Mouse (Mus musculus) gastrocnemius, postnatal 36 days (tissue): ENCODE results near the gene Nfyb. TPM values are rescaled to one million over a fixed set of nuclear protein-coding genes. Genes with fewer than 3 reads are reported as not detected.
A peak's percentile ranks its signal among the peaks of the same experiment; 100 is the strongest.

ENCODE experiments used
- DNase-seq, 2 experiments: peaks; one replicate each; pipeline ENCODE4 v3.0.0; 2022
- intact Hi-C: fragments of 180-260 bp; cut with DNase I; formaldehyde crosslinking; loops from one replicate; pipeline ENCODE4 v1.15.1; 2025
- total RNA-seq, 2 experiments: library from RNA; stranded (reverse); gene quantifications; 2 replicates each; pipeline ENCODE4 v1.2.3; 2021

Nfyb gene
- total RNA-seq, 2 experiments from 2014 or later, result 31.7 to 38.2 TPM

DNA sequence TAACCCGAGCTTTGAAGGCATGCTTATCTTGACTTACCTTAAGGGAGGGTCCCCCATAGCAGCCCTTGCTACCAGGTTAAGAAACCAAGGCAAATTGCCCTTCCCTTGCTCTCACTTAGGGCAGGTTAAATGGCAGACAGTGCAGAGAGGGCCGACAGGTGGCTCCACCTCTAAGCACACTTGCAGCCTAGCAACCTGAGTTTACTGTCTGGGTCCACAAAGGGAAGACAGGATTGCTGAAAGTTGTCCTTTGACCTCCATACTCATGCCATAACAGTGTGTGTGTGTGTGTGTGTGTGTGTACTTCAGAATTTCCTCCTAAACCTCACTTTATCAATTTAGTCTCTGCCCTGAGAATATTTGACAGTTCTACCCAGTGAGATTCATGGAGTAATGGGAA lies 18.5 kb upstream of the Nfyb start:
- intact Hi-C loops, result no loop called here
- no peak for DNase-seq

GRCm38 (mm10) chr10:82780816-82781215 lies 16.9 kb upstream of the Nfyb start:
- no peak for DNase-seq
- intact Hi-C loops, result no loop called here

DNA sequence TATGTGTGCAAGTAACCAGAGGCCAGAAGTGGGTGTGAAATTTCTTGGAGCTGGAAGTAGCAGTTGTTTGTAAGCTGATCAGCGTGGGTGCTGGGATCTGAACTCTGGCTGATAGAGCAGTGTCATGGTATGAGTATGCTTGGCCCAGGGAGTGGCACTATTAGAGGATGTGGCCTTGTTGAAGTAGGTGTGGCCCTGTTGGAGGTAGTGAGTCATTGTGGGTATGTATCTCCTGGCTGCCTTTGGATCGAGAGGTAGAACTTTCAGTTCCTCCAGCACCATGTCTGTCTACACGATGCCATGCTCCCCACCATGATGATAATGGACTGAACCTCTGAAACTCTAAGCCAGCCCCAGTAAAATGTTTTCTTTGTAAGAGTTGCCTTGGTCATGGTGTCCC lies 16.4 kb upstream of the Nfyb start:
- intact Hi-C loops, result no loop called here
- no peak for DNase-seq

DNA sequence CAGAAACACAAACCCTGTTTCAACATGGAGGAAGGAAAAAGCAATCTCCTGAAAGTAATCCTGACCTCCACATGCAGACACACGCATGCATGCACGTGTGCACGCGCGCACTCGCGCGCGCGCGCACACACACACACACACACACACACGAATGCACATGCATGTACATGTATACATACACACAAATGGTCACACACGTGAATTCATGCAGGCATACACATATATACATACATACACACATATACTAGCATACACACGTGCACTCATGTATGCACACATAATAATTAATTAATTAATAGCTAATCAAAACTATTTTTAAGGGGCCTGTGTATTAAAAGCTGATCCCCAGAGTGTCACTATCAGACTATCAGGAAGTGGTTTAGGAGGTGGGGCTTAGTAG lies 15.9 kb upstream of the Nfyb start:
- no peak for DNase-seq
- intact Hi-C loops, result no loop called here

- intact Hi-C loops, result no loop called here
- DNase-seq, result no peak
Observed at GRCm38 (mm10) chr10:82778791-82779549, 15.0 kb upstream of the Nfyb start.

DNA sequence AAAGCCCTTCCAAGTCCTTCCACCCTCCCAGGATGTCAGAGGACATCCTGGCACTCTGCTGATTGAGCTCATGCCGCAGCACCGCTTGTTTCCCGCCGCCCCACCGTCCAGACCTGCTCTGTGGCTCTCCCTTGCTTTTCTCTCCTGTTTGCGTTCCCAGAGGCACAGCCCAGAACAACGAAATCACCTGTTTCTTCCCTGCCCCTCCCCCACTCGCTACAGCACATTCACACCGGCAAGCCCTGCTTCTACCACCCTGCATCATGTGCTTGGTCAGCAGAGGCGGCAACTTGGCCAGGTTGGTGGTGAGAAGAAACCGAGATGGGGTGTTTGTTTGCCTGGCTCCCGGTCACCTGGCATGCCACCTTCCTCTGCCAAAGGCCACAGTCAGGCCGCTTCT lies 13.9 kb upstream of the Nfyb start:
- intact Hi-C loops, result no loop called here
- peak; percentile 50 to 58 for DNase-seq

GRCm38 (mm10) chr10:82777075-82777474 lies 13.1 kb upstream of the Nfyb start:
- intact Hi-C loops, result no loop called here
- no peak for DNase-seq

- DNase-seq, result no peak
- intact Hi-C loops, result no loop called here
Observed at GRCm38 (mm10) chr10:82774841-82775240, 10.9 kb upstream of the Nfyb start.

GRCm38 (mm10) chr10:82771595-82772170 lies 7.7 kb upstream of the Nfyb start:
- intact Hi-C loops, result no loop called here
- no peak for DNase-seq

GRCm38 (mm10) chr10:82770713-82771112 lies 6.8 kb upstream of the Nfyb start:
- no peak for DNase-seq
- intact Hi-C loops, result no loop called here

DNA sequence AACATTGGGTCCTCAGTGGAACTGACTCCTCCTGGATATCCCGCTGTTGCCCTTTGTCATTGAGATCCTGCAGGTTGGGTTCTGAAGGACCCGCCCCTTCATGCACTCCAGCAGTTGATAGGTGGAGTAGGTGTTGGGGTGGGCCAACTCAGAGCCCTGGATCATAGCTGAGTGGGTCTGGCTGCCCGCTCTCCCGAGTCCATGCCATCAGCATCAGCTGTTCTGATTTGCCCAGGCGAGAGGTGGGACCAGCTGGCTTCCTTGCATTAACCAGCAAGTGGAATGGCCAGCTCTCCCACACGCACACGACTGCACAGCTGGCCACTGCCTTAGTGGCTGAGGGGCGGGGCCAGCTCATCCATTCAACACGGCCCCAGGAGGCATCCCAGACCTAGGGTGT lies 5.0 kb upstream of the Nfyb start:
- intact Hi-C loops, result no loop called here
- DNase-seq, result no peak

DNA sequence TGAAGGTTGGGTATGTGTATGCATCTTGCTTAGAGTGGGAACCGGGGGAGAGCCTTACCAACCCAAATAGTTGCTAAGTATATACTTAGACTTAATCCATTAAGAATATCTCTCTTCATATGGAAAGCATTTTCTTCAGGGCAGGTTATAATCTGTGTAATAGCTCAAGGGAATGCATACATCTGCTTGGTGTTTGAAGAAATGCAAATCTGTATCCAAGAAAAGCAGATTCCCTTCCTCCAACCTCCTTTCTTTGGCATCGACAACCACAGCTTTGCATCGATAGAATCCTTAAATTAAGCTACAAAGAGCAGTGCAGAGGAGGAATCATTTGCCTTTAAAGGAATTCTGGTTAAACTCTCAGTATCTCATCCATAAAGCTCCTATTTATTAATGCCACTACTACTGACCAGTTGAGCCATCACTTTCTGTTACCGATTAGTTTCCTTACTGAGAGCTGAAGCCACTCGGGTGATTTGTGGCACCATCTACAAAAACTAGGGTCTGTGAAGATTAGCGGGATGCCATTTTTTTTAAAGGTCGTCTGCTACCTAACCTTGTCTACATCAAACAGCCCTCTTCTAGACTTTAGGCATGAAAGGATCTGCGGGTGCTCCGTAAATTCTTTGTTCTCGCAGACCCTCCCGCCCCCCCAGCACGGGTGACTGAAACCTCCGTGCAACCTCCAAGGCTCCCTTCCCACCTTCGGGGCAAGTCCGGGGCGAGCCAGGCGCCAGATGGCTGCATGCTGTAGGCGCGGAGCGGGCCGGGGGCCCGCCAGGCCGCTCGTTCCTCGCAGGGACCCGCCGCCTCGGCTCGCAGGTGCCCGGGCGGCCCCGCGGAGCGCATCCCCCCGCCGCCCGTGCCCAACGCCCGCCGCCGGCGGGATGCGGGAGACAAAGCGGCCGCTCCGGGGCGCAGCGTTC lies 925 bp downstream of the Nfyb start:
- DNase-seq, result peak in 1 of 2 experiments; percentile 43

GRCm38 (mm10) chr10:82761037-82761811 lies 2.7 kb downstream of the Nfyb start:
- intact Hi-C loops, result loop anchor here (5.0 kb wide), 1 partner anchor 101 kb away; no protein-coding TSS in a partner anchor
- no peak for DNase-seq

More for the DNA sequence above, 925 bp downstream of the Nfyb start:
- intact Hi-C loops, result loop anchor here (5.0 kb wide), 1 partner anchor 99 kb away; no protein-coding TSS in a partner anchor

- DNase-seq, result no peak
- intact Hi-C loops, result loop anchor here (5.0 kb wide), 1 partner anchor 103 kb away; no protein-coding TSS in a partner anchor
Observed at GRCm38 (mm10) chr10:82759706-82760105, 4.2 kb downstream of the Nfyb start.

- intact Hi-C loops, result no loop called here
- no peak for DNase-seq
Observed at GRCm38 (mm10) chr10:82758878-82759277, 5.1 kb downstream of the Nfyb start.

DNA sequence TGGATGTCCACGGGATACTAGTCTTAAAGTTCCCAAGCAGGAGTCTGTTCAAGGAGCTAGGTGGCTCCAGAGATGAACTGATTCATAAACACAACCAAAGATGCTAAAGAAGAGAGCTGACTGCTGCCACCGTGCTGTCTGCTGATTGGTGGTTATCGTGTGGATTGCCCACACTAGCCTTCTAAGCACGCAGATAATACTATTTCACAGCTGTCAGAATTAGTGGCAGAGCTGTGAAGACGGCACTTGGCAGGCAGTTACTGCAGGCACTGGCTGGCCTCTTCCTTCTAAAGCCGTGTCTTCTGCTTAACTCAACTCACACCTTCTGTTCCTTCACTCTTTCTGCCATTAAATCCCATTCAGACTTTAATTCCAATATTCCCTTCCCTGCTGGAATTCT lies 5.6 kb downstream of the Nfyb start:
- intact Hi-C loops, result no loop called here

GRCm38 (mm10) chr10:82757341-82757740 lies 6.6 kb downstream of the Nfyb start:
- intact Hi-C loops, result no loop called here
- no peak for DNase-seq

More for the DNA sequence above, 5.6 kb downstream of the Nfyb start:
- DNase-seq, result no peak

GRCm38 (mm10) chr10:82756466-82756865 lies 7.5 kb downstream of the Nfyb start:
- intact Hi-C loops, result no loop called here

GRCm38 (mm10) chr10:82755213-82755890 lies 8.6 kb downstream of the Nfyb start:
- intact Hi-C loops, result no loop called here
- no peak for DNase-seq

More at GRCm38 (mm10) chr10:82756466-82756865, 7.5 kb downstream of the Nfyb start:
- no peak for DNase-seq

DNA sequence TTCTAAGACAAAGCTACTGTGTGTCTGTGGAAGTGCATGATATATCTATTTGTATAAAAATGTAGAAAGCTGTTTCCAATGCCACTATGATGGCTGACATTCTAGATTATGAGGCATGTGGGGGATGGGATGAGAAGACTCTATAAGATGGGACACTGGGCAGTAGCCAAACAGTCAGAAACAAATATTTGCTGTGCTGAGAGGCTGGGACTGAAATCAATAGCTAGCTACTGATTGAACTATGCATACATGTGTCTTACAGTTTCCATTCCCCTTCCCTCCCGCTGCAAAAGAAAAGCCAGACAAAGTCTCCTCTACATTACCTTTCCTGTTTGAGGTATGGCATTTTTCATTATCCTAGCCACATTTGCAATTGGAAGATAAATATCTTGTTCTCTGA lies 9.3 kb downstream of the Nfyb start:
- intact Hi-C loops, result no loop called here

More for the DNA sequence above, 9.3 kb downstream of the Nfyb start:
- no peak for DNase-seq
